Mouse (Mus musculus): ENCODE data around the gene Astn2. TPM values are rescaled to one million over a fixed set of nuclear protein-coding genes. Genes with fewer than 3 reads are reported as not detected.

Astn2 gene
- polyA plus RNA-seq (2014; fragmentation: Nextera tagmentation; extraction: Ambion mirVana), result 0.61 and 0.74 TPM in 2 replicates

DNA sequence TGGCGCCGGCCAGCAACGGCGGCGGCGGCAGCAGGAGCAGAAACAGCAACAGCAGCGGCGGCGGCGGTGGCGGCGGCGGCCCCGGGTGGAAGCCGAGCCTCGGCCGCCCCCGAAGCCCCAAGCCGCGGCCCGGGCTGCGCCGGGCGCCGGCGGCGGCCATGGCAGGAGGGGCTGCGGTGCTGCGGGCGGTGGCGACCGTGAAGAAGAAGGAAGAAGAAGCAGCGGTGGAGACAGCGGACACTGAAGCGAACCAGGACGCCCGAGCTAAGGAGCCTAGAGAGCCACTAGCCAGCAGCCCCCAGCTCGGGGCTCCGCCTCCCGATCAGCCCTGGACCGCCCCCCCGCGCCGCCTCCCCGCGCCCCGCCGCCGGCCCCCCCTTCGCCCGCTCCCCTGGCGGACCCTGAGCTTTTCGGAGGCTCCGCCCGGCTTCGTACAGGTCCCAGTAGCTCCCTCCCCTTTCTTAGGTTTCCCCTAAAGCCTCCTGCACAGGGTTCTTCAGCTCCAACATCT lies at the start of gene Astn2:
Gene Astn2, minus strand, starts transcription at position 411 of the 511 bp plus-strand sequence.
- H3K27ac ChIP-seq (replicated peaks; ENCODE audit: low read depth, low read length), result no peak within 1 kb of the TSS
- H3K9ac ChIP-seq (replicated peaks; ENCODE audit: low read length), result peak within 1 kb of the TSS; percentile 63
- peak within 1 kb of the TSS; percentile 98 for H3K4me2 ChIP-seq (ENCODE audit: low read depth, low read length)
- H3K9me3 ChIP-seq (replicated peaks; ENCODE audit: control insufficient read depth, low read length), result no peaks in the 10 kb centered on the region
- H3K4me3 ChIP-seq (ENCODE audit: low read depth, low read length), result peak within 1 kb of the TSS; percentile 77
- ATAC-seq (replicated peaks; ENCODE audit: insufficient number of reproducible peaks, low FRiP score, low TSS enrichment, low read depth) (peak; percentile 79), DNase-seq (ENCODE audit: low spot score) (peak; percentile 45)
- H3K4me1 ChIP-seq (ENCODE audit: control insufficient read depth, insufficient read depth, low read length), result no peaks in the 10 kb centered on the region; the same call in 1 of the 2 replicates
- WGBS, result 0% methylated on average over 14 of the region's 56 CpGs
- H3K27me3 ChIP-seq (ENCODE audit: control insufficient read depth, insufficient read depth, low read length), result peaks cover 16% of the 10 kb centered on the region
- no peaks in the 10 kb centered on the region for H3K36me3 ChIP-seq (replicated peaks; ENCODE audit: control insufficient read depth, insufficient read depth, low read depth, low read length)

- no peak overlapping the region for H3K4me2 ChIP-seq (ENCODE audit: low read depth, low read length)
- H3K36me3 ChIP-seq (replicated peaks; ENCODE audit: control insufficient read depth, insufficient read depth, low read depth, low read length), result no peaks in the 10 kb centered on the region
- H3K27ac ChIP-seq (replicated peaks; ENCODE audit: low read depth, low read length), result no peak overlapping the region
- peak; percentile 59 for DNase-seq (ENCODE audit: low spot score)
- ATAC-seq (replicated peaks; ENCODE audit: insufficient number of reproducible peaks, low FRiP score, low TSS enrichment, low read depth), result no peak
- H3K4me3 ChIP-seq (ENCODE audit: low read depth, low read length), result no peak overlapping the region
- no peaks in the 10 kb centered on the region for H3K9me3 ChIP-seq (replicated peaks; ENCODE audit: control insufficient read depth, low read length)
- no peaks in the 10 kb centered on the region for H3K27me3 ChIP-seq (ENCODE audit: control insufficient read depth, insufficient read depth, low read length)
- 28% methylated on average over 3 of the region's 3 CpGs for WGBS
- H3K4me1 ChIP-seq (ENCODE audit: control insufficient read depth, insufficient read depth, low read length), result no peaks in the 10 kb centered on the region
- H3K9ac ChIP-seq (replicated peaks; ENCODE audit: low read length), result no peak overlapping the region
Observed at GRCm38 (mm10) chr4:66450115-66450514, 45.7 kb upstream of the Astn2 start.

GRCm38 (mm10) chr4:66431256-66431655 lies 26.8 kb upstream of the Astn2 start:
- Histone ChIP-seq H3K4me2 (ENCODE audit: low read depth, low read length) (no peak overlapping the region), H3K4me3 (ENCODE audit: low read depth, low read length) (no peak overlapping the region), H3K27me3 (ENCODE audit: control insufficient read depth, insufficient read depth, low read length) (no peaks in the 10 kb centered on the region), H3K9me3 (replicated peaks; ENCODE audit: control insufficient read depth, low read length) (no peaks in the 10 kb centered on the region), H3K36me3 (replicated peaks; ENCODE audit: control insufficient read depth, insufficient read depth, low read depth, low read length) (no peaks in the 10 kb centered on the region), H3K27ac (replicated peaks; ENCODE audit: low read depth, low read length) (no peak overlapping the region), H3K9ac (replicated peaks; ENCODE audit: low read length) (no peak overlapping the region), H3K4me1 (ENCODE audit: control insufficient read depth, insufficient read depth, low read length) (no peaks in the 10 kb centered on the region)
- DNase-seq (ENCODE audit: low spot score) (no peak), ATAC-seq (replicated peaks; ENCODE audit: insufficient number of reproducible peaks, low FRiP score, low TSS enrichment, low read depth) (no peak)
- 68% methylated on average over 1 of the region's 1 CpGs for WGBS

- H3K4me1 ChIP-seq (ENCODE audit: control insufficient read depth, insufficient read depth, low read length), result no peaks in the 10 kb centered on the region
- DNase-seq (ENCODE audit: low spot score) (no peak), ATAC-seq (replicated peaks; ENCODE audit: insufficient number of reproducible peaks, low FRiP score, low TSS enrichment, low read depth) (no peak)
- no peaks in the 10 kb centered on the region for H3K36me3 ChIP-seq (replicated peaks; ENCODE audit: control insufficient read depth, insufficient read depth, low read depth, low read length)
- H3K9me3 ChIP-seq (replicated peaks; ENCODE audit: control insufficient read depth, low read length), result no peaks in the 10 kb centered on the region
- H3K27ac ChIP-seq (replicated peaks; ENCODE audit: low read depth, low read length), result no peak overlapping the region
- 78% methylated on average over 4 of the region's 4 CpGs for WGBS
- no peak overlapping the region for H3K4me3 ChIP-seq (ENCODE audit: low read depth, low read length)
- no peak overlapping the region for H3K4me2 ChIP-seq (ENCODE audit: low read depth, low read length)
- H3K9ac ChIP-seq (replicated peaks; ENCODE audit: low read length), result no peak overlapping the region
- no peaks in the 10 kb centered on the region for H3K27me3 ChIP-seq (ENCODE audit: control insufficient read depth, insufficient read depth, low read length)
Observed at GRCm38 (mm10) chr4:66425804-66426203, 21.4 kb upstream of the Astn2 start.

- WGBS, result 69% methylated on average over 8 of the region's 8 CpGs
- H3K27me3 ChIP-seq (ENCODE audit: control insufficient read depth, insufficient read depth, low read length), result no peaks in the 10 kb centered on the region
- no peak overlapping the region for H3K9ac ChIP-seq (replicated peaks; ENCODE audit: low read length)
- no peaks in the 10 kb centered on the region for H3K4me1 ChIP-seq (ENCODE audit: control insufficient read depth, insufficient read depth, low read length)
- no peak overlapping the region for H3K27ac ChIP-seq (replicated peaks; ENCODE audit: low read depth, low read length)
- H3K4me2 ChIP-seq (ENCODE audit: low read depth, low read length), result no peak overlapping the region
- H3K4me3 ChIP-seq (ENCODE audit: low read depth, low read length), result no peak overlapping the region
- H3K9me3 ChIP-seq (replicated peaks; ENCODE audit: control insufficient read depth, low read length), result no peaks in the 10 kb centered on the region
- no peak for ATAC-seq (replicated peaks; ENCODE audit: insufficient number of reproducible peaks, low FRiP score, low TSS enrichment, low read depth)
- no peak for DNase-seq (ENCODE audit: low spot score)
- no peaks in the 10 kb centered on the region for H3K36me3 ChIP-seq (replicated peaks; ENCODE audit: control insufficient read depth, insufficient read depth, low read depth, low read length)
Observed at GRCm38 (mm10) chr4:66414778-66415177, 10.4 kb upstream of the Astn2 start.

DNA sequence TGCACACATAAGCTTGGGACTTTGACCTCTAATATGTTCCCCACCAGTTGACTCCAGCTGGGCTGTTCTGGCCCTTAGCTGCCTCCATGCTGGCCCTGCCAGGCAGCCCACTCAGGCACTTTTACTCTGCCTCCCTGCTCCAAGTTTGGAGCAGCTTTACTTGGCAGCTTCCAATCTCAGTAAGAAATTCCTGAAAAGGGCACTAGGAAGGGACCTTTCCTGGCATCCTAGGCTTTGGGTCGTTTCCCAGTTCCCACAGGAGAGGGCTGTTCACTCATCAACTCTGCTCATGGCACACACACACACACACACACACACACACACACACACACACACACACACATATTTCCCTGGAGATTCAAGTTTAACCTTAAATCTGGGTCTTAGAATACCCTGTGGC lies 675 bp upstream of the Astn2 start:
- Histone ChIP-seq H3K4me1 (ENCODE audit: control insufficient read depth, insufficient read depth, low read length) (no peaks in the 10 kb centered on the region; the same call in 1 of the 2 replicates), H3K9me3 (replicated peaks; ENCODE audit: control insufficient read depth, low read length) (no peaks in the 10 kb centered on the region), H3K27me3 (ENCODE audit: control insufficient read depth, insufficient read depth, low read length) (peaks cover 16% of the 10 kb centered on the region), H3K27ac (replicated peaks; ENCODE audit: low read depth, low read length) (no peak overlapping the region), H3K36me3 (replicated peaks; ENCODE audit: control insufficient read depth, insufficient read depth, low read depth, low read length) (no peaks in the 10 kb centered on the region), H3K9ac (replicated peaks; ENCODE audit: low read length) (no peak overlapping the region), H3K4me3 (ENCODE audit: low read depth, low read length) (no peak overlapping the region), H3K4me2 (ENCODE audit: low read depth, low read length) (no peak overlapping the region)
- DNase-seq (ENCODE audit: low spot score) (no peak), ATAC-seq (replicated peaks; ENCODE audit: insufficient number of reproducible peaks, low FRiP score, low TSS enrichment, low read depth) (no peak)
- 25% methylated on average over 1 of the region's 1 CpGs for WGBS

GRCm38 (mm10) chr4:66403708-66404200 lies 657 bp downstream of the Astn2 start:
- peak; percentile 63 for ATAC-seq (replicated peaks; ENCODE audit: insufficient number of reproducible peaks, low FRiP score, low TSS enrichment, low read depth)
- Histone ChIP-seq H3K4me3 (ENCODE audit: low read depth, low read length) (peak overlapping the region; percentile 77), H3K27me3 (ENCODE audit: control insufficient read depth, insufficient read depth, low read length) (peaks cover 16% of the 10 kb centered on the region), H3K9me3 (replicated peaks; ENCODE audit: control insufficient read depth, low read length) (no peaks in the 10 kb centered on the region), H3K4me2 (ENCODE audit: low read depth, low read length) (peak overlapping the region; percentile 98), H3K9ac (replicated peaks; ENCODE audit: low read length) (peak overlapping the region; percentile 63), H3K4me1 (ENCODE audit: control insufficient read depth, insufficient read depth, low read length) (no peaks in the 10 kb centered on the region; the same call in 1 of the 2 replicates), H3K27ac (replicated peaks; ENCODE audit: low read depth, low read length) (no peak overlapping the region), H3K36me3 (replicated peaks; ENCODE audit: control insufficient read depth, insufficient read depth, low read depth, low read length) (no peaks in the 10 kb centered on the region)
- 1% methylated on average over 33 of the region's 51 CpGs for WGBS
- DNase-seq (ENCODE audit: low spot score), result peak; percentile 22

GRCm38 (mm10) chr4:66403116-66403707 lies 1.2 kb downstream of the Astn2 start:
- WGBS, result under 1% methylated on average over 22 of the region's 22 CpGs
- Histone ChIP-seq H3K9ac (replicated peaks; ENCODE audit: low read length) (peak overlapping the region; percentile 63), H3K4me2 (ENCODE audit: low read depth, low read length) (peak overlapping the region; percentile 98), H3K27me3 (ENCODE audit: control insufficient read depth, insufficient read depth, low read length) (peaks cover 16% of the 10 kb centered on the region), H3K27ac (replicated peaks; ENCODE audit: low read depth, low read length) (no peak overlapping the region), H3K4me1 (ENCODE audit: control insufficient read depth, insufficient read depth, low read length) (no peaks in the 10 kb centered on the region; the same call in 1 of the 2 replicates), H3K36me3 (replicated peaks; ENCODE audit: control insufficient read depth, insufficient read depth, low read depth, low read length) (no peaks in the 10 kb centered on the region), H3K9me3 (replicated peaks; ENCODE audit: control insufficient read depth, low read length) (no peaks in the 10 kb centered on the region), H3K4me3 (ENCODE audit: low read depth, low read length) (peak overlapping the region; percentile 77)
- ATAC-seq (replicated peaks; ENCODE audit: insufficient number of reproducible peaks, low FRiP score, low TSS enrichment, low read depth) (0 out of 2 replicates have a peak, but pooled peaks have one; percentile 8), DNase-seq (ENCODE audit: low spot score) (peak; percentile 40)
